Mouse (Mus musculus): ENCODE measurements around the gene Pms2.

DNA sequence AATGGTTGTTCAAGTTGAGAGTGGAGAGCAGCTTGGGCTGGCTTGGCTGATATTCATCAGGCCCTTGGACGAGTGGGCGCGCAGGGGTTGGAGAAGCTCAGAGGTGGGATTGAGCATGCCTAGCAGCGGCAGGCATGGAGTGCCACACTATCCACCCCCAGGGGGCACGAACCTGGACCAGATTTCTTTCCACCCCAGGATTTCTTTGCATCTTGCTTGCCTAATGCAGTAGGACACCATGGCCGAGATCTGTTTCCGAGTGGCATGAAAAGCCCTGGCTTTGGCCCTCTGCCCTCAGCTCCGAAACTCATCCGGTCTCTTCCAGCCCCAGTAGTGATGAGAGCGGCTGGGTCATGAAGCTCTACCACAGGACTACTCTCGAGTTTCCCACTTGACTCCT, 23.6 kb downstream of the Pms2 start:
- TF ChIP-seq CTCF (IDR thresholded peaks at IDR 0.05; ENCODE audit: borderline replicate concordance, extremely low read depth, insufficient read depth, insufficient read length) (no peak), POLR2A (IDR thresholded peaks at IDR 0.05; ENCODE audit: borderline replicate concordance, extremely low read depth, insufficient read depth, insufficient read length, poor library complexity, severe bottlenecking) (no peak)

Data from brain, embryonic 14.5 days (tissue).